Mouse (Mus musculus) adrenal gland, adult 8-10 months (tissue): ENCODE results near the gene Tpbg. TPM values are rescaled to one million over a fixed set of nuclear protein-coding genes. Genes with fewer than 3 reads are reported as not detected.
A peak's percentile ranks its signal among the peaks of the same experiment; 100 is the strongest.
"Not testable (repeated sequence)": the region's sequence is repeated elsewhere in the genome, so short reads cannot be mapped to it uniquely, and the experiment has no call there.

Experiments used
- DNase-seq: peaks from one replicate; pipeline ENCODE4 v3.0.0; 2022
- total RNA-seq, 4 experiments: library from RNA; stranded (reverse); gene quantifications; 2 replicates each; pipeline ENCODE4 v1.2.4; 2022

Gene Tpbg
- total RNA-seq, result 1 to 10 TPM; 1.1 to 2.3 (median 1.9) TPM

GRCm38 (mm10) chr9:85842351-85843011 is at the start of gene Tpbg:
TSS of gene Tpbg (plus strand) at chr9:85842380.
- no peak for DNase-seq

GRCm38 (mm10) chr9:85801986-85802385 is 40.2 kb upstream of the Tpbg start:
- not testable (repeated sequence) for DNase-seq

DNA sequence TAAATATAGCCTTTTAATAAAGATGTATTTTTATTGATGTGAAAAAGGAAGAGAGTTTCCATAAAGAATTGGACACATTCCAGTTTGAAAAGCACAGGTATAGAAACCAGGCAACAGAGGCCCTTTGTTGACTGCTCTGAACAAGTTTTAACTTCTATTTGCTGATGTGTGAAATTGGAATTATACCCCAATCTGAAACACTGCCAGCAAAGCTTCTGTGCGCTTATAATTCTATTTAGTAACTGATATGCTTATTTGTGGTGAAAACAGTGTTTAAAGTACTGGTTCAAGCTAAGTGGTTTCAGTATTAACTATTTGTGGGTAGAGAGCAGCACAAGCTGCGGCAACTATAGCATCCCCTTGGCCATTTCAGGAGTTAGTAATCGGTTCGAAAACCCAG is 39.6 kb upstream of the Tpbg start:
- no peak for DNase-seq

DNA sequence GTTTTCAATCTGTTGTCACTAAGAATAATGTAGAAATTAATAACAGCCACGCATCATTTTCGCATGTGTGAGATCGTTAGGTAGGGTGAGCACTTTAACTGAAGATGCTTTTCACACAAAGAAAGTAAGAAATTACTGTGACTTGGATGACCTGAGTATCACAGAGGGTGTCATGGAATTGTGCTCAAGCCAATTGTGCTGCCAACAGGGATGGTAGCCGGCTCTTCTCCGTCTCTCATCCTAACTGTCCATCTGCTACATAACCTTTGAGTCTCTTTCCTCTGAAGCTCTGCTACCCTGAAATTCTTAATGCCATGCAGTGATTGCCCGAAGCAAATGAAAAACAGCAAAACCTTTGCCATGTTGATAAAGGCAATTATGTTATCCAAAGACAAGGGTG is 35.8 kb upstream of the Tpbg start:
- no peak for DNase-seq

DNA sequence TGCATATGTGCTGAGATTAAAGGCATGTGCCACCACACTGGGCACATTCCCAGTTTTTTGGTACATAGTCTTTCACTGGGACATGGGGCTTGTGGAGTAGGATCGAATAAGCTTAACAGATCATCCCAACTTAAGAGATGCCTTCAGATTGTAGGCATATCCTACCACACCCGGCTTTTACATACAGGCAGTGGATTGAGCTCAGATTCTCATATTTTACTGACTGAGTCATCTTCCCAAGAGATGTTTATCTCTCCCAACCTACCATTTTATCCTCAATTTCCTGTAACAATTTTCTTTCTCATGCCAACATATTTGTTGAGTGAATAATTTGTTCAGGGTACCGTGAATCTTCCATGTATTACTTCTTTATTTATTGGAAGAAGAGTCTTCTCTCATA is 32.9 kb upstream of the Tpbg start:
- no peak for DNase-seq

DNA sequence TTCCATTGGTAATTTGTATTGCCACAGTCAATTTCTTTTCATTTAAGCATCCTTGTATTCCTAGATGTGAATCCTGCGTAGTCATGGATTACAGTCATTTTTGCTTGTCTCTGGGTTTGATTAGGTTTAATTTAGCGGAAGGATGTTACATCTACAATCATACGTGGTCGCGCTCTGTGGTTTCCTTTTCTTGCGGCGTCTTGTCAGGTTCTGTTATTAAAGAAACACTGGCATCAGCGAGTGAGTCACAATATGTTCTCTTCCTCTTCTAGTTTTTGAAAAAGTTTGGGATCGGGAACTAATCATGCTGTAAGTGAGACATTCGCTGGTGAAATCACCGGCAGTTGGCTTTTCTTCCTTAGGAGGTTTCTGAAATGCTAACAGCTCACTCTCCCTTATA is 21.4 kb upstream of the Tpbg start:
- DNase-seq, result no peak

- no peak for DNase-seq
Measured at GRCm38 (mm10) chr9:85835521-85836425, 6.4 kb upstream of the Tpbg start.

DNA sequence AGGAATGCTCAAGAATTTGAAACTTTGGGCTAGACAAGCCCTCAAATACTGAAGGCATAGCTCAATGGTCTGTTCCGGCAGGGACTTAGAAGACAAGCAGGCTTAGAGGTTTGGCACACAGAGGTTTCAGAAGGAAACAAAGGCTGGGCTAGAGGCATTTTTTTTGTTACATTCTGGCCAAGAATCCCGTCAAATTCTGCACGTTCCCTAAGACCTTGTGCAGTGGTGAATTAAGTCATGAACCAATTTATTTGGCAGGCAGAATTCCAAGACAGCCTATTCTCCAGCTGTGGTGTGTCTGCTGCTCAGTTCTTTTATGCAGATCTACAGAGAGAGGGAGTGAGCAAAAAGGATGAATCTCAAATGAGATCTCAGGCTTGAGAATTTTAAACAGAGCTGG is 2.6 kb upstream of the Tpbg start:
- DNase-seq, result no peak

DNA sequence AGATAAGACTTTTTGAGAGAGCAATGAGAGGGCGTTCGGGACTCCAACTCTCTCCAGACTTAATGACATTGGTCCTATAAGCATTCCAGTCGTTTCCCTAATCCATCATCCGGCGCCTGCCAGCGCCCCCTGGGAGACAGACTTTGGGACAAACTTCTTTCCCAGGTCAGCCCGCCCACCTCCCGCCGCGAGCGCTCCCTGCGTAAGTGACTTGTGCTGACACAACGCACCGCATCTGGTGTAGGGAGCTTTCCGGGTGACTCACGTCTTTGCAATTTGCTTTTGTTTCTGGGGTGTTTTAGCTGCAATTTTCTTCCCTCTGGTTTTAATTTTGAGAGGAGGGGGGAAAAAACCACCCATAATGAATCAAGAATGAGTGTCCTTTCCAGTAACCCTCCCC is 289 bp upstream of the Tpbg start:
- peak; percentile 16 for DNase-seq

GRCm38 (mm10) chr9:85843031-85843890 is 1.1 kb downstream of the Tpbg start:
- DNase-seq, result peak; percentile 15

- DNase-seq, result no peak
Measured at GRCm38 (mm10) chr9:85843891-85844646, 1.9 kb downstream of the Tpbg start.

- DNase-seq, result no peak
Measured at GRCm38 (mm10) chr9:85844647-85844983, 2.4 kb downstream of the Tpbg start.

GRCm38 (mm10) chr9:85846186-85846585 is 4.0 kb downstream of the Tpbg start:
- no peak for DNase-seq

DNA sequence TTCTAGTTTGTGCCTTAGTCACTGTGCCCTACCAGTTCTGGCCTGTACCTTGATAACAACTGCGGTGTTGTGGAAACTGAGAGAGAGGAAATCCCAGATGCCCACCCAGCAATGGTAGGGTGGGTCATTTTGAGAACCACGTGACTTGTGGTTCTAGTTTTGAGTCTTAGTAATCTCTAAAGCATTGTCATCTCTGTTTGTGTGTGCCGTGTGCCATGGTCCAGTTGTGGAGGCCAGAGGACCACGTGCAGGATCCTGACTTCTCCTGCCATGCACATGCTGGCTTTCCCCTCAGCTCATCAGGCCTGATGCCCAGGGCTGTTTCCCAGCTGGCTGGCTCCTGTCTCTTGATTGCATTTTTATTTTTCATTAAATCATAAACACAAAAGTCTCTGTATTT is 12.6 kb downstream of the Tpbg start:
- DNase-seq, result no peak

DNA sequence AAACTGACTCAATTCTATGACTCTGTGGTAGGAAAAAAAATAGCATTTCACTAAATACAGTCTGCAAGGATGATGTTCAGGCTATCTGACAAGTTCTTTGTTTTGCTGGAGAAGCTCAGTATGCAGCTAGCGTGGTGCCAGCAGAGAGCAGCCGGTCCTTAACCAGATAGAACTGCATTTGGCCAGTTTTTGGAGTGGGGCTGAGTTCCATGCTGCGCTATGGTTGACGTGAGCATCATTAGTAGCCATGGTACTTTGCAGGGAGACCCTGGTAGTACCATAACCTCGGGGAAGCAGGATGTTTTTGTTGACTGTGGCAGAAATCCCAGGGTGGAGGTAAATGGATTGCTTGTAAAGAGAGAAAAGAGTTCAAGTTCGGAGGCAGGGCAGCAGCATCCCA is 14.3 kb downstream of the Tpbg start:
- DNase-seq, result no peak

GRCm38 (mm10) chr9:85861065-85861464 is 18.9 kb downstream of the Tpbg start:
- DNase-seq, result no peak

GRCm38 (mm10) chr9:85862562-85862961 is 20.4 kb downstream of the Tpbg start:
- DNase-seq, result peak; percentile 15

DNA sequence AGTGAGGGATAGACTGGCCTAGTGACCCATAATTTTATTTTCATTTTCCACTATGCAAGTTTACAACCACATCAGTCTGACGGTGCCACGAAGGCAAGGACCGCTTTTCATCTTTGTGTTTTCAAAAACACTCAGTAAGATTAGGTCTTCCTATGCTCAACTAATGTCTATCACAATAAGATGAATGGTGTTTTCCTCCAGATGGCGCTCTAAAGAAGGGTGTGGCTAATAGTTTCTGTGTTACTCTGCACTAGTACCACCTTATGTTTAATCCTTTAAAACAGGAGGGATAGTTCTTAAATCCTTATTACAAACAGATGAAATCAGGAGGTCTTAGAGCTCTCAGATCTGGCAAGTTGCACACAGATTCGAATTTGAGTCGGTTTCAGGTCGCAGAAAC is 30.7 kb downstream of the Tpbg start:
- no peak for DNase-seq

DNA sequence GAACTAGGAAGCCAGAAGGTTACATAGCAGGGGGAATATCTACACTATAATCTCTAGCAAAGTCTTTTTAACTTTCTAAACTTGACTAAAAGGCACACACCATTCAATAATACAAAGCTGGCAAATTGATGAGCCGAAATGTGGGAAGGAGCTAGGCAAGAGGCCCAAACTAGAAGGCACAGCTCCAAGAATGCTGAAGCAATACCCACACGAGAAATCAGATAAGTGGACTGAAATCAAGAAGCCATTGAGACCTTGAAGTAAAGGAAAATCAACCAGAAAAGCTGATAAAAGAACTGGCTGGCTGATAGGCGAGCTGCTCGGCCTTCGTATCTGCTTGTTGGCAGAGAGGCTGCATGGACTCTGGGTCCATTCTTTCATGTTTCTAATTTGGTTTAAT is 51.5 kb downstream of the Tpbg start:
- DNase-seq, result no peak
